Mouse (Mus musculus) forebrain, postnatal 0 days (tissue): ENCODE results near the gene Cmah. TPM values are rescaled to one million over a fixed set of nuclear protein-coding genes. Genes with fewer than 3 reads are reported as not detected.
A peak's percentile ranks its signal among the peaks of the same experiment; 100 is the strongest.

ENCODE experiments used
- ATAC-seq: fragments of 200-750 bp; cut with Nextera tagmentation; 2 replicates; pipeline ENCODE4 v1.8.0; 2017; ENCODE audit warnings: mild to moderate bottlenecking, moderate library complexity
- DNase-seq: peaks from one replicate; pipeline ENCODE4 v3.0.0-alpha.2; 2015
- H3K27ac ChIP-seq: fragments of 300-500 bp; sonication (generic); 2 replicates; pipeline ENCODE4 v1.5.1; 2014; ENCODE audit warnings: low read depth, mild to moderate bottlenecking, antibody characterized with exemption, low read length, moderate library complexity, mixed read lengths
- H3K27me3 ChIP-seq: fragments of 300-500 bp; sonication (generic); 2 replicates; pipeline ENCODE4 v1.6.1; 2014; ENCODE audit warnings: mild to moderate bottlenecking, low read length, mixed read lengths; ENCODE audit not compliant: insufficient read depth
- H3K36me3 ChIP-seq: fragments of 300-500 bp; sonication (generic); 2 replicates; pipeline ENCODE4 v1.6.1; 2014; ENCODE audit warnings: mild to moderate bottlenecking, moderate library complexity; ENCODE audit not compliant: insufficient read depth
- H3K4me1 ChIP-seq: fragments of 300-500 bp; sonication (generic); 2 replicates; pipeline ENCODE4 v1.6.1; 2014; ENCODE audit warnings: antibody characterized with exemption; ENCODE audit not compliant: insufficient read depth
- H3K4me2 ChIP-seq: fragments of 300-500 bp; sonication (generic); 2 replicates; pipeline ENCODE4 v1.6.1; 2014; ENCODE audit warnings: low read depth, mild to moderate bottlenecking, moderate library complexity
- H3K4me3 ChIP-seq: fragments of 300-500 bp; sonication (generic); 2 replicates; pipeline ENCODE4 v1.5.1; 2014; ENCODE audit warnings: low read depth, low read length, mixed read lengths
- H3K9ac ChIP-seq: fragments of 300-500 bp; sonication (generic); 2 replicates; pipeline ENCODE4 v1.6.1; 2014; ENCODE audit warnings: mild to moderate bottlenecking
- H3K9me3 ChIP-seq: fragments of 300-500 bp; sonication (generic); 2 replicates; pipeline ENCODE4 v1.6.1; 2016; ENCODE audit warnings: low read length
- CTCF ChIP-seq: sonication (generic); IDR thresholded peaks from 2 replicates; pipeline ENCODE4 v1.5.1; 2016; ENCODE audit warnings: antibody characterized with exemption, control low read depth, low read depth
- WGBS: fragments of 180-500 bp; shearing (Covaris S2); extraction: QIAGEN DNeasy Blood & Tissue Kit; methylation state at CpG from one replicate; pipeline ENCODE4 v1.1.7; 2014; 5-methylcytosine and 5-hydroxymethylcytosine counted together
- polyA plus RNA-seq: library from polyadenylated mRNA; unstranded; fragments of >200 nt; fragmentation: Nextera tagmentation; extraction: Ambion mirVana; gene quantifications from 2 replicates; pipeline ENCODE4 v1.2.1, GENCODE M21; 2015
- total RNA-seq: library from RNA; depleted of rRNA; stranded (reverse); fragments of >200 nt; gene quantifications from 2 replicates; pipeline ENCODE4 v1.2.3, GENCODE M21; 2014

The Cmah gene
- total and polyA plus RNA-seq, 2 experiments from 2014 or later = 0.08 TPM; not detected in 1

- no peak for TF ChIP-seq CTCF
- WGBS = 80% methylated on average over 5 of the region's 5 CpGs
Observed at GRCm38 (mm10) chr13:24496353-24496752, 169.1 kb downstream of the Cmah start.

GRCm38 (mm10) chr13:24497001-24497400 is 169.8 kb downstream of the Cmah start:
- no peak for DNase-seq
- Histone ChIP-seq H3K9me3 (no peaks in the 10 kb centered on the region), H3K4me1 (no peaks in the 10 kb centered on the region)

More at GRCm38 (mm10) chr13:24496353-24496752, 169.1 kb downstream of the Cmah start:
- Histone ChIP-seq H3K27me3 (no peaks in the 10 kb centered on the region), H3K4me2 (no peak overlapping the region), H3K4me1 (no peaks in the 10 kb centered on the region), H3K4me3 (no peak overlapping the region), H3K27ac (no peak overlapping the region), H3K9ac (no peak overlapping the region), H3K36me3 (no peaks in the 10 kb centered on the region), H3K9me3 (no peaks in the 10 kb centered on the region)
- ATAC-seq = no peak
- no peak for DNase-seq

GRCm38 (mm10) chr13:24498342-24498741 is 171.1 kb downstream of the Cmah start:
- no peak for ATAC-seq

More at GRCm38 (mm10) chr13:24497001-24497400, 169.8 kb downstream of the Cmah start:
- no peak for ATAC-seq
- no peak for TF ChIP-seq CTCF
- Histone ChIP-seq H3K27ac (no peak overlapping the region), H3K4me3 (no peak overlapping the region), H3K27me3 (no peaks in the 10 kb centered on the region), H3K9ac (no peak overlapping the region), H3K36me3 (no peaks in the 10 kb centered on the region), H3K4me2 (no peak overlapping the region)
- WGBS = 80% methylated on average over 12 of the region's 12 CpGs

GRCm38 (mm10) chr13:24499505-24499904 is 172.3 kb downstream of the Cmah start:
- Histone ChIP-seq H3K27me3 (no peaks in the 10 kb centered on the region), H3K27ac (no peak overlapping the region), H3K9me3 (no peaks in the 10 kb centered on the region), H3K4me1 (no peaks in the 10 kb centered on the region), H3K9ac (no peak overlapping the region), H3K36me3 (no peaks in the 10 kb centered on the region), H3K4me3 (no peak overlapping the region), H3K4me2 (no peak overlapping the region)
- no peak for ATAC-seq
- WGBS = 42% methylated on average over 3 of the region's 3 CpGs
- no peak for DNase-seq
- TF ChIP-seq CTCF = peak; percentile 47

More at GRCm38 (mm10) chr13:24498342-24498741, 171.1 kb downstream of the Cmah start:
- no peak overlapping the region for H3K27ac ChIP-seq
- no peak for TF ChIP-seq CTCF
- no peak overlapping the region for H3K4me3 ChIP-seq
- no peaks in the 10 kb centered on the region for H3K4me1 ChIP-seq
- WGBS = 84% methylated on average over 6 of the region's 6 CpGs
- no peaks in the 10 kb centered on the region for H3K36me3 ChIP-seq
- no peaks in the 10 kb centered on the region for H3K27me3 ChIP-seq
- no peak overlapping the region for H3K4me2 ChIP-seq
- no peak overlapping the region for H3K9ac ChIP-seq
- no peak for DNase-seq
- H3K9me3 ChIP-seq = no peaks in the 10 kb centered on the region

GRCm38 (mm10) chr13:24501179-24501905 is 174.1 kb downstream of the Cmah start:
- 69% methylated on average over 25 of the region's 25 CpGs for WGBS
- Histone ChIP-seq H3K4me2 (no peak overlapping the region), H3K27ac (no peak overlapping the region), H3K9me3 (no peaks in the 10 kb centered on the region), H3K27me3 (no peaks in the 10 kb centered on the region), H3K36me3 (no peaks in the 10 kb centered on the region), H3K9ac (no peak overlapping the region), H3K4me1 (no peaks in the 10 kb centered on the region), H3K4me3 (no peak overlapping the region)
- DNase-seq = no peak
- no peak for TF ChIP-seq CTCF
- ATAC-seq = no peak

- Histone ChIP-seq H3K27me3 (no peaks in the 10 kb centered on the region), H3K4me3 (no peak overlapping the region), H3K36me3 (no peaks in the 10 kb centered on the region), H3K27ac (no peak overlapping the region), H3K9ac (no peak overlapping the region), H3K4me1 (no peaks in the 10 kb centered on the region), H3K9me3 (no peaks in the 10 kb centered on the region), H3K4me2 (no peak overlapping the region)
- DNase-seq (no peak), ATAC-seq (no peak)
- WGBS = 89% methylated on average over 3 of the region's 3 CpGs
- TF ChIP-seq CTCF = no peak
Observed at GRCm38 (mm10) chr13:24501919-24502318, 174.7 kb downstream of the Cmah start.

GRCm38 (mm10) chr13:24505812-24506211 is 178.6 kb downstream of the Cmah start:
- Histone ChIP-seq H3K4me2 (no peak overlapping the region), H3K4me3 (no peak overlapping the region), H3K36me3 (no peaks in the 10 kb centered on the region), H3K4me1 (no peaks in the 10 kb centered on the region), H3K9me3 (no peaks in the 10 kb centered on the region), H3K27me3 (no peaks in the 10 kb centered on the region), H3K9ac (no peak overlapping the region), H3K27ac (no peak overlapping the region)
- ATAC-seq (no peak), DNase-seq (no peak)
- no peak for TF ChIP-seq CTCF
- WGBS = 79% methylated on average over 5 of the region's 5 CpGs
